Mouse (Mus musculus): ENCODE results near the gene Npb.
"Not testable (repeated sequence)": the region's sequence is repeated elsewhere in the genome, so short reads cannot be mapped to it uniquely, and the experiment has no call there.

Npb gene

DNA sequence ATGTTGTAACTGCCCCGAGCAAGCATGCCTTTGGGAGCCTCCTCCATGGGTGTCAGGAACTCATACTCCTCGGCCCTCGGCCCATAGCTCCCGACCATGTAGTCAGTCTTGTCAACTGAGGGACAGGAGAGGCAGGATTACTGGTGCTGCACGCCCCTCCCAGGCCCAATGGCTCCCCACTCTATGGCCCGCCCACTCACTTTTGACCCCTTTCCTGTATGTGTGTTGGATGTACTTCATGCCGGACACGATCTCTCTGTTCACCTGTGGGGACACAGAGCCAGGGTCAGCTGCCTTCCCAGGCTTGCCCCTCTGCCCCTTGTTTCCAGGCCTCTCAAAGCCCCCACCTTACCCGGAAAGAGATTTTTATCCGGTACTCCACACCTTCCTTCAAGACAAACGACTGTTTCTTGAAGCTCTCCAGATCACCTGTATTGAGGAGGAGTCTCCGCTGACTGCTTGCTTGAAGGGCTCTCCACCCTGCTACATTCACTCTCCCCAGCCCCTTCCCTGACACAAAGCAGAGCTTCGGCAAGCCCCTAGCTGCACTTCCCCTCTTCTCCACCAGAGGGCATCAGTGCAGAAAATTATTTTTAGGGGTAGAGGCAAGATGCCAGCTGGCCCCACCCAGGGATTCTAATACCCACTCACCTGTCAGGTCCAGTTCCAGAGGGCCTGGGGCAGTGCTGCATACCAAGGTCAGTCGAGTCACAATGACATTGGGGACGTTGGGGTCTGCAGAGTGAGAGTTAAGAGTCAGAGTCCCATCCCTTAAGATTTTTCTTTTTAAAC lies 28.8 kb upstream of the Npb start:
- DNase-seq (ENCODE audit: low read depth): peak; percentile 91

- DNase-seq (ENCODE audit: low read depth): peak; percentile 60
Observed at GRCm38 (mm10) chr11:120580190-120580589, 28.1 kb upstream of the Npb start.

GRCm38 (mm10) chr11:120580871-120581331 lies 27.4 kb upstream of the Npb start:
- DNase-seq (ENCODE audit: low read depth): peak; percentile 68

DNA sequence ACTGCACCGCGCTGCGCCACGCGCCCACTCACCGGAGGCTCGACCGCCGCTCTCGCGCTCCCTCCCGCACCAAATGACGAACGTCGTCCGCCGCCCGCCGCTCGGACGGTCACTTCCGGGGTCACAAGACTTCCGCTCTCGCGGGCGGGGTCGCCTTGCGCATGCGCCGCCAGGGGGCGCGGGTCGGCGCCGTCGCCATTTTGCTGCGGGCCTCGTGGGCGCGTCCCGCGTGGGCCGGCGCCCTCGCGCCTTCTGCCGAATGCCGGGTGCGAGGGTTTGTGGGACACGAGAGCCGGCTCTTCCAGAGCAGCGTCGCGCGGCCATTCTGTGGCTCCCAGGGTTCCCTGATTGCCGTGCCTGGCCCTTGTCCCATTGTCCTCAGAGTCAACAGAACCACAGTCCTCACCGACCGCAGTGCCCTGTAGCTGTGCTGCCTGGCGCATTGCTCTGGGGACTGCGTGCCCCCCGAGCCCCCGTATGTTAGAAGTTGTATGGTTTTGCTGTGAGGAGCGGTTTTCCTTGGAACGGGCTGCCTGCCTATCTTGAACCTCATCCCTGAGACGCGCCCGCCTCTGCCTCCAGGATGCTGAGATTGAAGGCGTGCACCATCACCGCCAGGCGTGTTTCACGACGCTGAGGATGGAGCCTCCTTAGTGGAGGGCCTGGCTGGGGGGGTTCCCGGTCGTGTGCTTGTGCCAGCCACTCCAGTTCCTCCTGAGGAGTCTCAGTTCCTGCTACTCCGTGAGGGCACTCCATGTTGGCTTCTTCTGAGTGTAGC lies 26.6 kb upstream of the Npb start, which contains the start of gene Arhgdia:
Arhgdia (minus strand) TSS at position 135 of the 778 bp plus-strand sequence.
- DNase-seq (ENCODE audit: low read depth): peak; percentile 93

- peak; percentile 85 for DNase-seq (ENCODE audit: low read depth)
Observed at GRCm38 (mm10) chr11:120582268-120582981, 25.9 kb upstream of the Npb start.

GRCm38 (mm10) chr11:120582982-120583293 lies 25.3 kb upstream of the Npb start:
- not testable (repeated sequence) for DNase-seq (ENCODE audit: low read depth)

- DNase-seq (ENCODE audit: low read depth): no peak
Observed at GRCm38 (mm10) chr11:120583937-120584336, 24.3 kb upstream of the Npb start.

GRCm38 (mm10) chr11:120588531-120588930 lies 19.7 kb upstream of the Npb start:
- DNase-seq (ENCODE audit: low read depth): no peak

- peak; percentile 61 for DNase-seq (ENCODE audit: low read depth)
Observed at GRCm38 (mm10) chr11:120597240-120598235, 10.7 kb upstream of the Npb start.

- peak; percentile 98 for DNase-seq (ENCODE audit: low read depth)
Observed at GRCm38 (mm10) chr11:120598283-120598989, 9.8 kb upstream of the Npb start, which contains the start of the genes Alyref and Anapc11. Gene Alyref (minus strand): TSS chr11:120598365. Gene Anapc11 (plus strand): TSS chr11:120598421.

DNA sequence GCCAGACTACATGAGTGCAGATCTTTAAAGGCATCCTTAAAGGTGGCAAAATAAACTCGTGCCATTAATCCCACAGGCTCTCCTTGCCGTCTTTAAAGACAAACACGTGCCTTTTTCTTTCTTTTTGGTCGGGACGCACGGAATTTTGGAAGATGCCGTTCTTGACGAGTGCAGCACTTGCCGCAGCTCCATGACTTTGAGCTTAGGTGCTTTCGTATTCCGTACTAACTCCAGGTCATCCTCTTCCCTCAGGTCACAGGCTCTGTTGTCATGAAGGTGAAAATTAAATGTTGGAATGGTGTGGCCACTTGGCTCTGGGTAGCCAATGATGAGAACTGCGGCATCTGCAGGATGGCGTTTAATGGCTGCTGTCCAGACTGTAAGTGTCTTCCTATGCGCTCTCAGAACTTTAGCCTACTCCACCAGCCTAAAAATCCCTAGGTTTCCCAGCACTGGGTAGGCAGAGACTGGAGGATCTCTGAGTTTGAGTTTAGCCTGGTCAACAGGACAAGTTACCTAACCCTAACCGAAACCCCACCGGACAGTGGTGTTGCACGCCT lies 9.2 kb upstream of the Npb start:
- DNase-seq (ENCODE audit: low read depth): no peak

- peak; percentile 72 for DNase-seq (ENCODE audit: low read depth)
Observed at GRCm38 (mm10) chr11:120600716-120601115, 7.6 kb upstream of the Npb start.

GRCm38 (mm10) chr11:120603545-120603944 lies 4.7 kb upstream of the Npb start:
- DNase-seq (ENCODE audit: low read depth): no peak

GRCm38 (mm10) chr11:120605667-120606066 lies 2.6 kb upstream of the Npb start:
- DNase-seq (ENCODE audit: low read depth): no peak

- DNase-seq (ENCODE audit: low read depth): no peak
Observed at GRCm38 (mm10) chr11:120606764-120607163, 1.5 kb upstream of the Npb start.

- DNase-seq (ENCODE audit: low read depth): no peak
Observed at GRCm38 (mm10) chr11:120609250-120609649, 973 bp downstream of the Npb start.

- no peak for DNase-seq (ENCODE audit: low read depth)
Observed at GRCm38 (mm10) chr11:120610477-120611046, 2.3 kb downstream of the Npb start.

- DNase-seq (ENCODE audit: low read depth): peak; percentile 86
Observed at GRCm38 (mm10) chr11:120612763-120613162, 4.5 kb downstream of the Npb start.

DNA sequence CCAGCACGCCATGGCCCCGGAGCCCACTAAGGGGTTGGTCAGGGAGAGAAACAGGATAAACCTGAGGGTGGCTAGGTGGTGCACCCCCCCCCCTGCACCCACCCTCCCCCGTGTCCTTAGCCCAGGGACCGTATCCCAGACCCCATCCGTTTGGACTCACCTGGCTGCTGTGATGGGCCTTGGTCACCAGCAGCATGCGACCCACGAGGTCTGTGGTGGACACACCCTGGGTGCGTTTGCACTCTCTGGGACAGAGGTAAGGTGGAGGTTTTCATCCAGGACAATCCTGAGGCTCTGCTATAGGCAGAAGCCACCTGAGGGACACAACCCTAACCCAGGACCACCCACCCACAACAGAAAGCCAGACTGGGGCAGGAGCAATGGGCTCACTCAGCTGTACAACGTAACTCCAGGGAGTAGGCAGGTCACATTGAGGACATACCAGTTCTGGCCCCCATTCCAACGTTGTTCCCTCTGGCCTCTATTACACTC lies 5.2 kb downstream of the Npb start:
- no peak for DNase-seq (ENCODE audit: low read depth)

GRCm38 (mm10) chr11:120613976-120614375 lies 5.7 kb downstream of the Npb start:
- no peak for DNase-seq (ENCODE audit: low read depth)

All from induced T-regulatory cell, adult 2 months (primary cell).